Mouse (Mus musculus) neural tube, embryonic 11.5 days (tissue): Measurements from ENCODE around the gene Mbd4. TPM values are rescaled to one million over a fixed set of nuclear protein-coding genes. Genes with fewer than 3 reads are reported as not detected.

Experiments
- ATAC-seq: fragments of 200-750 bp; cut with Nextera tagmentation; 2 replicates; pipeline ENCODE4 v1.8.0; 2017; ENCODE audit warnings: moderate number of reproducible peaks, mild to moderate bottlenecking, moderate TSS enrichment, moderate library complexity; ENCODE audit not compliant: insufficient read depth, low FRiP score, low TSS enrichment
- DNase-seq: peaks from one replicate; pipeline ENCODE4 v3.0.0-alpha.2; 2015; ENCODE audit warnings: low spot score
- H3K27ac ChIP-seq: fragments of 300-500 bp; sonication (generic); 2 replicates; pipeline ENCODE4 v1.5.1; 2014; ENCODE audit warnings: low read depth, mild to moderate bottlenecking, low read length
- H3K27me3 ChIP-seq: fragments of 300-500 bp; sonication (generic); 2 replicates; pipeline ENCODE4 v1.6.1; 2014; ENCODE audit warnings: mild to moderate bottlenecking, low read length, mixed read lengths; ENCODE audit not compliant: control insufficient read depth, insufficient read depth
- H3K36me3 ChIP-seq: fragments of 300-500 bp; sonication (generic); 2 replicates; pipeline ENCODE4 v1.6.1; 2014; ENCODE audit warnings: mild to moderate bottlenecking, low read length, moderate library complexity, mixed read lengths; ENCODE audit not compliant: control insufficient read depth, insufficient read depth
- H3K4me1 ChIP-seq: fragments of 300-500 bp; sonication (generic); 2 replicates; pipeline ENCODE4 v1.6.1; 2014; ENCODE audit warnings: low read length, mixed read lengths; ENCODE audit not compliant: control insufficient read depth, insufficient read depth
- H3K4me2 ChIP-seq: fragments of 300-500 bp; sonication (generic); 2 replicates; pipeline ENCODE4 v1.6.1; 2014; ENCODE audit warnings: low read depth, mild to moderate bottlenecking, moderate library complexity
- H3K4me3 ChIP-seq: fragments of 300-500 bp; sonication (generic); 2 replicates; pipeline ENCODE4 v1.5.1; 2014; ENCODE audit warnings: low read depth, low read length
- H3K9ac ChIP-seq: fragments of 300-500 bp; sonication (generic); 2 replicates; pipeline ENCODE4 v1.6.1; 2014; ENCODE audit warnings: mild to moderate bottlenecking, low read length
- H3K9me3 ChIP-seq: fragments of 300-500 bp; sonication (generic); 2 replicates; pipeline ENCODE4 v1.6.1; 2016; ENCODE audit warnings: low read length; ENCODE audit not compliant: control insufficient read depth
- WGBS: fragments of 180-500 bp; shearing (Covaris S2); extraction: QIAGEN DNeasy Blood & Tissue Kit; methylation state at CpG from one replicate; pipeline ENCODE4 v1.1.7; 2014; 5-methylcytosine and 5-hydroxymethylcytosine counted together
- polyA plus RNA-seq: library from polyadenylated mRNA; unstranded; fragments of >200 nt; fragmentation: Nextera tagmentation; extraction: Ambion mirVana; gene quantifications from 2 replicates; pipeline ENCODE4 v1.2.1, GENCODE M21; 2014

Mbd4 gene
- polyA plus RNA-seq, 1 experiment from 2014 or later, result 19.7 TPM

DNA sequence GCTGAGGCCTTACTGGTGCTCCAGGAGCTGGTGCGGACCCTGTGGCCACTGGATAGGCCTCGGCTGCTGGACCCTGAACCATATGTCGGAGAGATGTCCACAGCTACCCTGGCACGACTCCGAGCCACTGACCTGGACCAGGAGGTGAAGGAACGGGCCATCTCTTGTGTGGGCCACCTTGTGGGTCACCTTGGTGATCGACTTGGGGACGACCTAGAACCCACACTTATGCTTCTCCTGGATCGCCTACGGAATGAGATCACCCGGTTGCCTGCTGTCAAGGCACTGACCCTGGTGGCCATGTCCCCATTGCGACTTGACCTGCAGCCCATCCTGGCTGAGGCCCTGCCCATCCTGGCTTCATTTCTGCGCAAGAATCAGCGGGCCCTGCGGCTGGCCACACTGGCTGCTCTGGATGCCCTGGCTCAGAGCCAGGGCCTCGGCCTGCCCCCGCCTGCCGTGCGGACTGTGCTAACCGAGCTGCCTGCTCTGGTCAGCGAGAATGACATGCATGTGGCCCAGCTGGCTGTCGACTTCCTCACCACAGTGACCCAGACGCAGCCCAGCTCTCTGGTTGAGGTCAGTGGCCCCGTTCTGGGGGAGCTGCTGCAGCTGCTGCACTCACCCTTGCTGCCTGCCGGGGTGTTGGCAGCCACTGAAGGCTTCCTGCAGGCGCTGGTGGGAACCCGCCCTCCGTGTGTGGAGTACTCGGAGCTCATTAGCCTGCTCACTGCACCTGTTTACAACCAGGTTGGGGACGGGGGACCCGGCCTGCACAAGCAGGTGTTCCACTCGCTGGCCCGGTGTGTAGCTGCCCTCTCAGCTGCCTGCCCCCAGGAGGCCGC lies 61.1 kb downstream of the Mbd4 start:
- Histone ChIP-seq H3K4me3 (no peak overlapping the region), H3K4me2 (no peak overlapping the region), H3K36me3 (peaks cover 25% of the 10 kb centered on the region), H3K27me3 (no peaks in the 10 kb centered on the region), H3K4me1 (no peaks in the 10 kb centered on the region), H3K27ac (no peak overlapping the region), H3K9me3 (no peaks in the 10 kb centered on the region), H3K9ac (no peak overlapping the region)
- DNase-seq, result no peak
- ATAC-seq, result no peak
- WGBS, result 92% methylated on average over 34 of the region's 34 CpGs

DNA sequence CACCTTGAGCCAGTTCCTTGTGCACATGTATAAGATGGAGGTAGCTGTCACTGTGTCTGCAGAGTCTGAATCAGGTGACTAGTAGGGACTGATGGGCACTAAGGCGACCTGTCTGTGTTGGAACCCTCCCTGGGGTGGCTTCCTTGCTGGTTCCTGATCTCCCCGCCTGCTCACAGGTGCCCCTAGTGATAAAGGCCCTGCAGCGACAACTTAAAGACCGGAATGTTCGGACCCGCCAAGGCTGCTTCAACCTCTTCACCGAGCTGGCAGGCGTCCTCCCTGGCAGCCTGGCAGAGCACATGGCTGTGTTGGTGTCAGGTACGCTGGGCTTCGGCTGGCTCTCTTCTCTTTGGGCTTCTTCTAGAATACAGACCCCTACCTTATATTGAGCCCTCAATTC lies 62.2 kb downstream of the Mbd4 start:
- no peaks in the 10 kb centered on the region for H3K4me1 ChIP-seq
- ATAC-seq (no peak), DNase-seq (no peak)
- H3K36me3 ChIP-seq, result peaks cover 31% of the 10 kb centered on the region
- 91% methylated on average over 10 of the region's 10 CpGs for WGBS
- no peak overlapping the region for H3K27ac ChIP-seq
- H3K27me3 ChIP-seq, result no peaks in the 10 kb centered on the region
- no peak overlapping the region for H3K4me3 ChIP-seq
- H3K9me3 ChIP-seq, result no peaks in the 10 kb centered on the region
- H3K9ac ChIP-seq, result no peak overlapping the region
- H3K4me2 ChIP-seq, result no peak overlapping the region

Other genes starting within 250 kb of the Mbd4 start
- 158 and 161 TPM in 2 replicates for gene Raf1, start 176.7 kb downstream of the Mbd4 start, polyA plus RNA-seq
- 2.0 and 2.3 TPM in 2 replicates for gene Tmem40, start 91.0 kb downstream of the Mbd4 start, polyA plus RNA-seq
- gene Cand2, start 78.8 kb downstream of the Mbd4 start, polyA plus RNA-seq, result 37.7 and 37.9 TPM in 2 replicates
- 1,610 and 1,750 TPM in 2 replicates for gene Rpl32, start 44.6 kb downstream of the Mbd4 start, polyA plus RNA-seq
- 0.80 and 1.4 TPM in 2 replicates for gene Efcab12, start 15.0 kb downstream of the Mbd4 start, polyA plus RNA-seq
- 24.4 and 31.6 TPM in 2 replicates for gene Ift122, start 99 bp upstream of the Mbd4 start, polyA plus RNA-seq
- not detected in 2 replicates for gene Rho, start 78.4 kb upstream of the Mbd4 start, polyA plus RNA-seq
- not detected in 2 replicates for gene H1foo, start 91.6 kb upstream of the Mbd4 start, polyA plus RNA-seq
- 23.8 and 28.7 TPM in 2 replicates for gene Plxnd1, start 141.6 kb upstream of the Mbd4 start, polyA plus RNA-seq